Mouse (Mus musculus) neural tube, embryonic 15.5 days (tissue): ENCODE results near the gene Mfap3. TPM values are rescaled to one million over a fixed set of nuclear protein-coding genes. Genes with fewer than 3 reads are reported as not detected.

Experiments
- ATAC-seq: fragments of 200-750 bp; cut with Nextera tagmentation; 2 replicates; pipeline ENCODE4 v1.8.0; 2017; ENCODE audit warnings: mild to moderate bottlenecking, moderate TSS enrichment, moderate library complexity; ENCODE audit not compliant: low FRiP score
- H3K27ac ChIP-seq: fragments of 300-500 bp; sonication (generic); replicated peaks from 2 replicates; pipeline ENCODE4 v1.5.1; 2015; ENCODE audit warnings: mild to moderate bottlenecking, inconsistent platforms
- H3K27me3 ChIP-seq: fragments of 300-500 bp; sonication (generic); replicated peaks from 2 replicates; pipeline ENCODE4 v1.6.1; 2015; ENCODE audit warnings: inconsistent platforms
- H3K36me3 ChIP-seq: fragments of 300-500 bp; sonication (generic); 2 replicates; pipeline ENCODE4 v1.6.1; 2015; ENCODE audit warnings: inconsistent platforms
- H3K4me1 ChIP-seq: fragments of 300-500 bp; sonication (generic); 2 replicates; pipeline ENCODE4 v1.6.1; 2015; ENCODE audit warnings: inconsistent platforms
- H3K4me2 ChIP-seq: fragments of 300-500 bp; sonication (generic); 2 replicates; pipeline ENCODE4 v1.6.1; 2015; ENCODE audit warnings: inconsistent platforms, mild to moderate bottlenecking, moderate library complexity
- H3K4me3 ChIP-seq: fragments of 300-500 bp; sonication (generic); replicated peaks from 2 replicates; pipeline ENCODE4 v1.5.1; 2015; ENCODE audit warnings: mild to moderate bottlenecking, inconsistent platforms
- H3K9ac ChIP-seq: fragments of 300-500 bp; sonication (generic); replicated peaks from 2 replicates; pipeline ENCODE4 v1.6.1; 2015; ENCODE audit warnings: mild to moderate bottlenecking, inconsistent platforms
- H3K9me3 ChIP-seq: fragments of 300-500 bp; sonication (generic); replicated peaks from 2 replicates; pipeline ENCODE4 v1.6.1; 2016; ENCODE audit warnings: inconsistent platforms
- WGBS: fragments of 180-500 bp; shearing (Covaris S2); methylation state at CpG from one replicate; pipeline ENCODE4 v1.1.7; 2015; ENCODE audit warnings: mixed read lengths; 5-methylcytosine and 5-hydroxymethylcytosine counted together
- polyA plus RNA-seq: library from polyadenylated mRNA; unstranded; fragments of >200 nt; fragmentation: Nextera tagmentation; extraction: Ambion mirVana; gene quantifications from 2 replicates; pipeline ENCODE4 v1.2.1, GENCODE M21; 2015

The Mfap3 gene
- polyA plus RNA-seq, 1 experiment from 2014 or later, result 57.6 TPM

DNA sequence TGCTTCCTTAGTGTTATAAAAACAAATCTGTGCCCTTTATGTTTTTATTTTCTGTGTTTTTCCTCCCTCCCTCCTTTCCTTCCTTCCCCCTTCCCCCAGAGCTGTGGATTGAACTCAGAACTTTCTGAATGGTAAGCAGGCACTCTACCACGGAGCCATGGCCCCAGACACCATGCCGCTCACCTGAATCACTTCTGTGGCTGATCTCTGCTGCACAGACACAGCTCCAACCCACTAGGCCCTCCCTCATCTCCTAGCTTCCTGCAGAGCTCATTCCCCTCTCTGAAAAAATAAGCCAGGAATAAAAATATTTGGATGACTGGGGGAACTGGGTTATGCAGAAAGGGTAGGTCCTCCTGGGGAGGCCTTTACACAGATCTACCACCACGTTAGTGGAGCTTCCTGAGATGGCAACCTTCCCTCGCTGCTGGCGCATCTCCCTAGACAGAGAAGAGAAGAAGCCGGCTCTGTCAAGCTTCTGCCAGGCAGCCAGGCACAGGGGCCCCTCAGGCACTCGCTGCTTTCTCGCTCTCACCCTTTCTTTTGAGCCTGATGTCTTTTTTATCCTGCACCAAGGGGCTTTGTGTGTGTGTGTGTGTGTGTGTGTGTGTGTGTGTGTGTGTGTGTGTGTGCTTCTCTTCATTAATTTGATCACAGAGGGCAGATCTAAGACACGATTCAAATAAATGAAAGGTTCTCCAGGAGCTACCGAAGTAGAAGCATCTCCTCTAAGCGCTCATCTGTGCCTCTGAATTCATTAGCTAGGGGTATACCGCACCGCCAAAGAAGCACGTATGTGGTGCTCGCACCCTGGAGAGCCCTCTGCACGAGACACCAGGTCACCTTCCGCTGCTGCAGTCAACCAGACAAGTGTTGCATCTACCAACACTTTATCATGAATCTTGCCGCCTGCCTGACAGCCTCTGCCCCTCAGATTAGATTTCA lies 47.9 kb downstream of the Mfap3 start:
- ATAC-seq, result peak; percentile 38; the same call in 1 of the 2 replicates
- peaks cover 15% of the 10 kb centered on the region for H3K4me1 ChIP-seq
- peak overlapping the region; percentile 63; the same call in 1 of the 2 replicates for H3K27ac ChIP-seq
- no peak overlapping the region for H3K9ac ChIP-seq
- peak overlapping the region; percentile 0; the same call in 1 of the 2 replicates for H3K4me2 ChIP-seq
- no peaks in the 10 kb centered on the region for H3K27me3 ChIP-seq
- no peaks in the 10 kb centered on the region for H3K9me3 ChIP-seq
- no peak overlapping the region for H3K4me3 ChIP-seq
- WGBS, result 21% methylated on average over 18 of the region's 18 CpGs
- H3K36me3 ChIP-seq, result no peaks in the 10 kb centered on the region

DNA sequence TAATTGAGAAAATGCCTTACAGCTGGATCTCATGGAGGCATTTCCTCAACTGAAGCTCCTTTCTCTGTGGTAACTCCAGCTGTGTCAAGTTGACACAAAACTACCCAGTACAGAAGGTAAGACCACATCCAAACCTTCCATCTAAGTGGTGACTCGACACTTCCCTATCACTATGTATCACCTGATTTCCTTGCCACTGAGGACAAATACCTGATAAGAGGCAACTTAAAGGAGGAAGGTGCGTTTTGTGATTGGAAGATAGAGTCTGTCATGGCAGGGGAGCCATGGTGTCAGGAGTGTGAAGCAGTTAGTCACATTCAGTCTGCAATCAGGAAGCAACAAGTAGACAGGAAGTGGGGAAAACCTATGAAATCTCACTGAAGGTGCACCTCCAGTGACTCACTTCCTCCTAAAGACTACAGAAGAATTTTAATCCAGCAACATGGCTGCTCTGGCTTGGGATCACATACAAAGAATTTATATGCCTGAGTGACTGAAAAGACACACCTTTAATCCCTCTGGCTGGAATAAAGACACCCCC lies 50.6 kb downstream of the Mfap3 start:
- 95% methylated on average over 2 of the region's 2 CpGs for WGBS
- Histone ChIP-seq H3K4me3 (no peak overlapping the region), H3K9ac (no peak overlapping the region), H3K27ac (no peak overlapping the region), H3K4me2 (no peak overlapping the region), H3K36me3 (no peaks in the 10 kb centered on the region), H3K27me3 (no peaks in the 10 kb centered on the region), H3K4me1 (peaks cover 19% of the 10 kb centered on the region), H3K9me3 (no peaks in the 10 kb centered on the region)
- no peak for ATAC-seq

- Histone ChIP-seq H3K9me3 (no peaks in the 10 kb centered on the region), H3K4me1 (peaks cover 16% of the 10 kb centered on the region), H3K27ac (no peak overlapping the region), H3K4me2 (no peak overlapping the region), H3K9ac (no peak overlapping the region), H3K27me3 (no peaks in the 10 kb centered on the region), H3K4me3 (no peak overlapping the region), H3K36me3 (no peaks in the 10 kb centered on the region)
- ATAC-seq, result no peak
- WGBS, result 86% methylated on average over 3 of the region's 3 CpGs
These were observed 52.6 kb downstream of the Mfap3 start for GRCm38 (mm10) chr11:57571035-57571434.

DNA sequence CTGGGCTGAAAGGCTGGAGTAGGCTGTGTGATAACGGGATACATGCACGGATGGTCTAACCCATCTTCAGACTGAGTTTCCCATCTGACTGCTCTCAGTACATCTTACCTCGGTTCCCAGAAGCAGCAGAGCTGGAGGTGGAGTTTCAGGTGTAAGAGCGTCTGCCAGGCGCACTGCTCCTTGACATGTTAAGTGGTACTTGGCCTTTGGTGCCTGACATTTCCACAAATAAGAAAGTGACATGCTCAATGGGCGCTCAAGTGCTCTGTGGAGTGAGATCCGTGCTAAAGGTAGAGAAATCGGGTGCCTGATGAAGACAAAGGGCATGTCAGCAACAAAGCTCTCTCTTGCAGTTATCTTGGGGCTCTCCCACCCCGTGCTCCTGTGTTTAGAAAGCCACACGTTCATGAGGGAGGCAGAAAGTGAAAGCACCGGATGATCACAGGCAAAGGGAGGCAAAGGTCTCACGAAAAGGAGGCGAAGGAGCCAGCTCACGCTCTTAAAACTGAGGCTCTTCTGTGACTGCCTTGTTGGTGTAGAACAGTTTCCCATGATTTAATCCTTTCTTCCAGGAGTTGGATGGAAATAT lies 55.3 kb downstream of the Mfap3 start:
- H3K36me3 ChIP-seq, result no peaks in the 10 kb centered on the region
- H3K4me3 ChIP-seq, result no peak overlapping the region
- ATAC-seq, result no peak
- no peaks in the 10 kb centered on the region for H3K27me3 ChIP-seq
- WGBS, result 66% methylated on average over 14 of the region's 14 CpGs
- H3K9me3 ChIP-seq, result no peaks in the 10 kb centered on the region
- no peak overlapping the region for H3K9ac ChIP-seq
- H3K4me1 ChIP-seq, result 0 out of 2 replicates have a peak, but pooled peaks cover 6% of the 10 kb centered on the region
- H3K4me2 ChIP-seq, result no peak overlapping the region
- no peak overlapping the region for H3K27ac ChIP-seq

DNA sequence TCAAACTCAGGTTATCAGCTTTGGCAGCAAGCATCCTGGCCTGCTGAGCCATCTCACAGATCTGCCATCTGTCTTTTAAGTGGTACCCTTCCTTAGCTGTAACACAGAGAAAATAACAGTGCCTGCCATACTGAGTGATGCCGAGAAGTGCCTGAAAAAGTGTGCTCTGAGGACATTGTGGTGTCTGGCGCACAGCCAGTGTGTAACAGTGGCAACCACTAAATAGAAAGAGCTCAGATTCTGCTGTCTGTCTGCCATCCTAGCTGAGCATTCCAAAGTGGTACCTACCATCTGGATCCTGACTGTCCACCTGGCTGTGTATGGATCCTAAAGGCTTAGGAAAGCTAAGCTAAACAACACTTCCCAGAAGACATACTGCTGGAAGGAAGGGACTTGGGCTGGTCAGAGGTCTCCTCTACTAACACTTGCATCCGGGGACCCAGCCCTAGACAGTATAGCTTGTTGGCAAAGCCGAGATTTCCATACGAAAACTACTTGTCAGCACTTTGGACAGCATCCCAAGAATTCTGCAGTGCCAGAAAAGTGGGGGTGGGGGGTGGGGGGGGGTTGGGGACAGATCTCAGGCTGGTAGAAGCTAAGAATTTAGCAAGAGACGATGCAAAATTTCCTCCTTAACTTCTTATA lies 58.5 kb downstream of the Mfap3 start:
- H3K27ac ChIP-seq, result no peak overlapping the region
- WGBS, result 72% methylated on average over 6 of the region's 6 CpGs
- no peak overlapping the region for H3K9ac ChIP-seq
- no peak for ATAC-seq
- no peaks in the 10 kb centered on the region for H3K27me3 ChIP-seq
- no peak overlapping the region for H3K4me2 ChIP-seq
- H3K4me3 ChIP-seq, result no peak overlapping the region
- H3K9me3 ChIP-seq, result no peaks in the 10 kb centered on the region
- no peaks in the 10 kb centered on the region for H3K36me3 ChIP-seq
- 0 out of 2 replicates have a peak, but pooled peaks cover 6% of the 10 kb centered on the region for H3K4me1 ChIP-seq

DNA sequence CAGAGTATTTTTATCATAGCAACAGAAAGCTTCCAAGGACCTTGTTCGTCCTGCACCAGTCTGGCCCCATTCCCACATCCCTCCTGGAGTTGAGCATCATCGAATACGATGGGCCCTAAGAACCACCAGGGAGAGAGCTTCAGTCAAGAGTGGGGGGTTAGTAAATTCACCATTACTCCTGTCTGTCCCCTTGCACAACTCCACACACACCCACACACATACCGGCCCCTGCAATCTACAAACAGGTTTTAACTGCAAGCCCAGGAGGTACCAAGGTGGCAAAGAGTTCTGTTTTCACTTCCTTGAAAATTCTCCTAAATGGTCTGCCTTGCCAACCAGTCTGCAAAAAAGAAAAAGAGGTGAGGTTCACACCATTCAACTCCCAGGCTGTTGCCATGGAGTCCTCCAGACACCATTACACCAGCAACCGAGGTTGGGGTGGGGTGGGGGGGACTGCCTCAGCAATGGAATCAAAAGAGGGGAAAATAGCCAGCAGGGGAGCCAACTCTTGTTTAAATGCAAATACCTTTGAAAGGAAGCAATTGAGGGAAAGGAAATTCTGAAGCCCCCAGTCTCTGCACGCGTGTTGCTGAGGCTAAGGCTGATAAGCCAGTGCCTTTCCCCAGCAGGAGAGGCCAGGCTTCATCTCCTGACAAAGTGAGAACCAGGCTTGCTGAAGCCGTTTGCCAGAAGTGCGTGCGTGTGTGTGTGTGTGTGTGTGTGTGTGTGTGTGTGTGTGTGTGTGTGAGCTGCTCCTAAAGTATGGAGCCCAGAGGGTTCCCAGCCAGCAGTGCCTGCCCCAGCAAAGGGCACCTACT lies 64.6 kb downstream of the Mfap3 start:
- WGBS, result 10% methylated on average over 10 of the region's 10 CpGs
- Histone ChIP-seq H3K27me3 (no peaks in the 10 kb centered on the region; the same call in 1 of the 2 replicates), H3K9ac (no peak overlapping the region), H3K27ac (peak overlapping the region; percentile 48), H3K4me3 (no peak overlapping the region), H3K4me1 (peaks cover 29% of the 10 kb centered on the region), H3K36me3 (no peaks in the 10 kb centered on the region), H3K4me2 (no peak overlapping the region), H3K9me3 (no peaks in the 10 kb centered on the region)
- peak; percentile 63; the same call in 1 of the 2 replicates for ATAC-seq

Other genes starting within 250 kb of the Mfap3 start
- gene Fam114a2, start within 50 bp of the Mfap3 start, polyA plus RNA-seq, result 74.2 and 80.5 TPM in 2 replicates
- 11.7 and 12.7 TPM in 2 replicates for gene Galnt10, start 126.8 kb downstream of the Mfap3 start, polyA plus RNA-seq